Mouse (Mus musculus) limb, embryonic 13.5 days (tissue): ENCODE results near the gene Pnpt1. TPM values are rescaled to one million over a fixed set of nuclear protein-coding genes. Genes with fewer than 3 reads are reported as not detected.

Experiments
- ATAC-seq: fragments of 200-750 bp; cut with Nextera tagmentation; 2 replicates; pipeline ENCODE4 v1.8.0; 2017; ENCODE audit warnings: low read depth, moderate number of reproducible peaks, moderate TSS enrichment; ENCODE audit not compliant: low FRiP score
- H3K27ac ChIP-seq: fragments of 300-500 bp; sonication (generic); 2 replicates; pipeline ENCODE4 v1.5.1; 2015; ENCODE audit warnings: inconsistent platforms, mild to moderate bottlenecking, moderate library complexity
- H3K27me3 ChIP-seq: fragments of 300-500 bp; sonication (generic); 2 replicates; pipeline ENCODE4 v1.6.1; 2015; ENCODE audit warnings: mild to moderate bottlenecking, inconsistent platforms
- H3K36me3 ChIP-seq: fragments of 300-500 bp; sonication (generic); 2 replicates; pipeline ENCODE4 v1.6.1; 2015; ENCODE audit warnings: inconsistent platforms, mild to moderate bottlenecking, moderate library complexity
- H3K4me1 ChIP-seq: fragments of 300-500 bp; sonication (generic); 2 replicates; pipeline ENCODE4 v1.6.1; 2015; ENCODE audit warnings: inconsistent platforms
- H3K4me2 ChIP-seq: fragments of 300-500 bp; sonication (generic); replicated peaks from 2 replicates; pipeline ENCODE4 v1.6.1; 2015; ENCODE audit warnings: inconsistent platforms, mild to moderate bottlenecking, moderate library complexity
- H3K4me3 ChIP-seq: fragments of 300-500 bp; sonication (generic); 2 replicates; pipeline ENCODE4 v1.5.1; 2015; ENCODE audit warnings: moderate library complexity, mild to moderate bottlenecking, inconsistent platforms
- H3K9ac ChIP-seq: fragments of 300-500 bp; sonication (generic); 2 replicates; pipeline ENCODE4 v1.6.1; 2015; ENCODE audit warnings: mild to moderate bottlenecking, inconsistent platforms
- H3K9me3 ChIP-seq: fragments of 300-500 bp; sonication (generic); 2 replicates; pipeline ENCODE4 v1.6.1; 2016; ENCODE audit warnings: inconsistent platforms
- WGBS: fragments of 180-500 bp; shearing (Covaris S2); methylation state at CpG from one replicate; pipeline ENCODE4 v1.1.7; 2015; 5-methylcytosine and 5-hydroxymethylcytosine counted together
- polyA plus RNA-seq: library from polyadenylated mRNA; unstranded; fragments of >200 nt; fragmentation: Nextera tagmentation; extraction: Ambion mirVana; gene quantifications from 2 replicates; pipeline ENCODE4 v1.2.1, GENCODE M21; 2015

The Pnpt1 gene
- polyA plus RNA-seq, 1 experiment from 2014 or later: 40.0 TPM

- Histone ChIP-seq H3K4me1 (no peaks in the 10 kb centered on the region), H3K4me3 (no peak overlapping the region), H3K27ac (no peak overlapping the region), H3K36me3 (peaks cover 22% of the 10 kb centered on the region), H3K9ac (no peak overlapping the region), H3K9me3 (no peaks in the 10 kb centered on the region), H3K4me2 (no peak overlapping the region), H3K27me3 (no peaks in the 10 kb centered on the region)
- no peak for ATAC-seq
- 92% methylated on average over 1 of the region's 1 CpGs for WGBS
Measured at GRCm38 (mm10) chr11:29179319-29179718, 48.8 kb downstream of the Pnpt1 start.

GRCm38 (mm10) chr11:29180657-29181056 lies 50.1 kb downstream of the Pnpt1 start:
- H3K27me3 ChIP-seq: no peaks in the 10 kb centered on the region
- H3K36me3 ChIP-seq: peaks cover 34% of the 10 kb centered on the region
- no peak for ATAC-seq
- no peaks in the 10 kb centered on the region for H3K4me1 ChIP-seq
- no peaks in the 10 kb centered on the region for H3K9me3 ChIP-seq
- H3K27ac ChIP-seq: no peak overlapping the region
- H3K4me2 ChIP-seq: no peak overlapping the region
- no peak overlapping the region for H3K4me3 ChIP-seq
- no peak overlapping the region for H3K9ac ChIP-seq
- 88% methylated on average over 3 of the region's 3 CpGs for WGBS

GRCm38 (mm10) chr11:29181751-29182150 lies 51.2 kb downstream of the Pnpt1 start:
- H3K4me3 ChIP-seq: no peak overlapping the region
- ATAC-seq: no peak
- no peaks in the 10 kb centered on the region for H3K4me1 ChIP-seq
- H3K4me2 ChIP-seq: no peak overlapping the region
- no peak overlapping the region for H3K27ac ChIP-seq
- no peaks in the 10 kb centered on the region for H3K9me3 ChIP-seq
- peaks cover 45% of the 10 kb centered on the region for H3K36me3 ChIP-seq
- 96% methylated on average over 5 of the region's 5 CpGs for WGBS
- no peaks in the 10 kb centered on the region for H3K27me3 ChIP-seq
- H3K9ac ChIP-seq: no peak overlapping the region

GRCm38 (mm10) chr11:29188981-29189380 lies 58.4 kb downstream of the Pnpt1 start:
- 83% methylated on average over 2 of the region's 2 CpGs for WGBS
- no peak overlapping the region for H3K4me3 ChIP-seq
- ATAC-seq: no peak
- H3K27me3 ChIP-seq: no peaks in the 10 kb centered on the region
- no peak overlapping the region for H3K9ac ChIP-seq
- H3K36me3 ChIP-seq: peaks cover 55% of the 10 kb centered on the region
- H3K4me1 ChIP-seq: no peaks in the 10 kb centered on the region
- no peak overlapping the region for H3K4me2 ChIP-seq
- no peaks in the 10 kb centered on the region for H3K9me3 ChIP-seq
- H3K27ac ChIP-seq: no peak overlapping the region

GRCm38 (mm10) chr11:29203653-29204052 lies 73.1 kb downstream of the Pnpt1 start:
- no peaks in the 10 kb centered on the region for H3K4me1 ChIP-seq
- no peaks in the 10 kb centered on the region for H3K9me3 ChIP-seq
- H3K9ac ChIP-seq: no peak overlapping the region
- no peak for ATAC-seq
- H3K27ac ChIP-seq: no peak overlapping the region
- H3K4me2 ChIP-seq: no peak overlapping the region
- no peak overlapping the region for H3K4me3 ChIP-seq
- 81% methylated on average over 5 of the region's 5 CpGs for WGBS
- H3K36me3 ChIP-seq: peaks cover 48% of the 10 kb centered on the region
- no peaks in the 10 kb centered on the region for H3K27me3 ChIP-seq

GRCm38 (mm10) chr11:29209774-29210173 lies 79.2 kb downstream of the Pnpt1 start:
- H3K27me3 ChIP-seq: no peaks in the 10 kb centered on the region
- H3K4me3 ChIP-seq: no peak overlapping the region
- no peaks in the 10 kb centered on the region for H3K9me3 ChIP-seq
- no peak overlapping the region for H3K9ac ChIP-seq
- H3K4me2 ChIP-seq: no peak overlapping the region
- 97% methylated on average over 2 of the region's 2 CpGs for WGBS
- no peak for ATAC-seq
- H3K4me1 ChIP-seq: no peaks in the 10 kb centered on the region
- H3K36me3 ChIP-seq: peaks cover 40% of the 10 kb centered on the region
- no peak overlapping the region for H3K27ac ChIP-seq

Other genes starting within 250 kb of the Pnpt1 start
- gene Ppp4r3b, start 42.1 kb downstream of the Pnpt1 start, polyA plus RNA-seq: 101 and 104 TPM in 2 replicates
- 62.7 and 65.7 TPM in 2 replicates for gene Cfap36, start 116.7 kb downstream of the Pnpt1 start, polyA plus RNA-seq
- gene Ccdc88a, start 242.9 kb downstream of the Pnpt1 start, polyA plus RNA-seq: 52.3 and 55.0 TPM in 2 replicates